Mouse (Mus musculus) small intestine, adult 2 months (tissue): ENCODE results near the gene Pgc.

Source experiments
- CTCF ChIP-seq: fragments of 200-500 bp; IDR thresholded peaks from 2 replicates; pipeline ENCODE4 v1.5.1; 2012; ENCODE audit warnings: low read depth, mild to moderate bottlenecking, control low read depth, inconsistent platforms, low read length, moderate library complexity, mixed read lengths; ENCODE audit not compliant: insufficient replicate concordance, insufficient read length; ENCODE audit errors: extremely low read depth
- POLR2A ChIP-seq: fragments of 200-500 bp; IDR thresholded peaks from 2 replicates; pipeline ENCODE4 v1.6.1; 2012; ENCODE audit warnings: low read depth, mild to moderate bottlenecking, control low read depth, inconsistent platforms, low read length, moderate library complexity

- TF ChIP-seq POLR2A (no peak), CTCF (peak; percentile 34; the same call in 1 of the 2 replicates)
These were observed 16.5 kb downstream of the Pgc start for GRCm38 (mm10) chr17:47742991-47743734.
